In genomic region chr17:57227468-57227867, GRCm38 (mm10) we compare ENCODE assay signal across 14 mouse cellular contexts. TPM values are rescaled to one million over a fixed set of nuclear protein-coding genes. Genes with fewer than 3 reads are reported as not detected.
"Had no signal": no experiment of that assay in that cellular context is flagged by ENCODE, and none has a peak within 500 bp of the region (broad histone marks: within the 10 kb centered on the region; RNA-seq: fewer than 3 reads in every experiment).

No protein-coding gene starts in this region.

- H3K9ac ChIP-seq: intestine, embryonic 15.5 days; limb, embryonic 15.5 days; midbrain, embryonic 13.5 days had no signal

- H3K36me3 ChIP-seq: intestine, embryonic 15.5 days; limb, embryonic 15.5 days; midbrain, embryonic 13.5 days had no signal

- H3K9me3 ChIP-seq: intestine, embryonic 15.5 days; limb, embryonic 15.5 days; midbrain, embryonic 13.5 days had no signal

- DNase-seq: right cerebral cortex, adult 18-20 months; right cerebral cortex, postnatal 25 days; thymus, adult 18-20 months; thymus, postnatal 14 days had no signal

- H3K27ac ChIP-seq: intestine, embryonic 15.5 days; left cerebral cortex, adult 2 months; limb, embryonic 15.5 days; macrophage; midbrain, embryonic 13.5 days; stomach, postnatal 0 days had no signal

- H3K4me1 ChIP-seq: limb, embryonic 15.5 days; midbrain, embryonic 13.5 days had no signal

- H3K4me2 ChIP-seq: intestine, embryonic 15.5 days; limb, embryonic 15.5 days; midbrain, embryonic 13.5 days had no signal

- ATAC-seq: intestine, embryonic 15.5 days; midbrain, embryonic 13.5 days had no signal

- H3K27me3 ChIP-seq: intestine, embryonic 15.5 days; midbrain, embryonic 13.5 days had no signal

- H3K4me3 ChIP-seq: intestine, embryonic 15.5 days; left cerebral cortex, adult 2 months; limb, embryonic 15.5 days; midbrain, embryonic 13.5 days had no signal

RNA-seq across cellular contexts. Expression of gene Tnfsf14, which starts 33.5 kb away (rescaled TPM):
- total RNA-seq: layer of hippocampus, postnatal 25 days; left cerebral cortex, adult 2 months; left cerebral cortex, postnatal 25 days; midbrain, postnatal 0 days had no signal
- polyA plus RNA-seq: midbrain, embryonic 13.5 days; midbrain, postnatal 0 days; neural tube, embryonic 14.5 days; stomach, postnatal 0 days had no signal
